Mouse (Mus musculus) lung, embryonic 16.5 days (tissue): Measurements from ENCODE around the gene Myo10. TPM values are rescaled to one million over a fixed set of nuclear protein-coding genes. Genes with fewer than 3 reads are reported as not detected.

ENCODE experiments used
- ATAC-seq: fragments of 200-750 bp; cut with Nextera tagmentation; 2 replicates; pipeline ENCODE4 v1.8.0; 2017; ENCODE audit warnings: low read depth, mild to moderate bottlenecking, moderate library complexity
- H3K27ac ChIP-seq: fragments of 300-500 bp; sonication (generic); 2 replicates; pipeline ENCODE4 v1.5.1; 2014; ENCODE audit warnings: mild to moderate bottlenecking, control low read depth, low read length
- H3K27me3 ChIP-seq: fragments of 300-500 bp; sonication (generic); 2 replicates; pipeline ENCODE4 v1.6.1; 2014; ENCODE audit warnings: low read depth, low read length, mixed read lengths; ENCODE audit not compliant: control insufficient read depth, insufficient read depth
- H3K36me3 ChIP-seq: fragments of 300-500 bp; sonication (generic); 2 replicates; pipeline ENCODE4 v1.6.1; 2014; ENCODE audit warnings: low read length; ENCODE audit not compliant: control insufficient read depth, insufficient read depth
- H3K4me1 ChIP-seq: fragments of 300-500 bp; sonication (generic); replicated peaks from 2 replicates; pipeline ENCODE4 v1.6.1; 2014; ENCODE audit warnings: low read length, mixed read lengths; ENCODE audit not compliant: control insufficient read depth, insufficient read depth
- H3K4me2 ChIP-seq: fragments of 300-500 bp; sonication (generic); 2 replicates; pipeline ENCODE4 v1.6.1; 2014; ENCODE audit warnings: low read depth, low read length, control low read depth
- H3K4me3 ChIP-seq: fragments of 300-500 bp; sonication (generic); 2 replicates; pipeline ENCODE4 v1.5.1; 2014; ENCODE audit warnings: mild to moderate bottlenecking, low read length, control low read depth
- H3K9ac ChIP-seq: fragments of 300-500 bp; sonication (generic); 2 replicates; pipeline ENCODE4 v1.6.1; 2014; ENCODE audit warnings: low read length, control low read depth
- H3K9me3 ChIP-seq: fragments of 300-500 bp; sonication (generic); 2 replicates; pipeline ENCODE4 v1.6.1; 2016; ENCODE audit warnings: low read length; ENCODE audit not compliant: control insufficient read depth
- WGBS: fragments of 180-500 bp; shearing (Covaris S2); extraction: QIAGEN DNeasy Blood & Tissue Kit; methylation state at CpG from one replicate; pipeline ENCODE4 v1.1.7; 2014; 5-methylcytosine and 5-hydroxymethylcytosine counted together
- polyA plus RNA-seq: library from polyadenylated mRNA; unstranded; fragments of >200 nt; fragmentation: Nextera tagmentation; extraction: Ambion mirVana; gene quantifications from 2 replicates; pipeline ENCODE4 v1.2.1, GENCODE M21; 2015

Myo10 gene
- polyA plus RNA-seq, 1 experiment from 2014 or later: 33.2 TPM

- no peak for ATAC-seq
- Histone ChIP-seq H3K27me3 (no peaks in the 10 kb centered on the region), H3K4me3 (no peak overlapping the region), H3K9me3 (peaks cover 5% of the 10 kb centered on the region; the same call in 1 of the 2 replicates), H3K9ac (no peak overlapping the region), H3K4me1 (peaks cover 3% of the 10 kb centered on the region; the same call in 1 of the 2 replicates), H3K36me3 (peaks cover 49% of the 10 kb centered on the region), H3K27ac (no peak overlapping the region), H3K4me2 (no peak overlapping the region)
- 73% methylated on average over 11 of the region's 11 CpGs for WGBS
Observed at GRCm38 (mm10) chr15:25811834-25812250, 189.5 kb downstream of the Myo10 start.

GRCm38 (mm10) chr15:25812479-25812878, 190.2 kb downstream of the Myo10 start:
- no peak overlapping the region for H3K9ac ChIP-seq
- peaks cover 5% of the 10 kb centered on the region; the same call in 1 of the 2 replicates for H3K9me3 ChIP-seq
- ATAC-seq: no peak
- no peaks in the 10 kb centered on the region for H3K27me3 ChIP-seq
- no peak overlapping the region for H3K27ac ChIP-seq
- H3K36me3 ChIP-seq: peaks cover 45% of the 10 kb centered on the region
- H3K4me2 ChIP-seq: no peak overlapping the region
- 58% methylated on average over 12 of the region's 12 CpGs for WGBS
- peaks cover 3% of the 10 kb centered on the region; the same call in 1 of the 2 replicates for H3K4me1 ChIP-seq
- no peak overlapping the region for H3K4me3 ChIP-seq

- Histone ChIP-seq H3K4me3 (no peak overlapping the region), H3K27ac (0 out of 2 replicates have a peak overlapping the region, but pooled peaks have one; percentile 19), H3K27me3 (no peaks in the 10 kb centered on the region), H3K9ac (no peak overlapping the region), H3K36me3 (peaks cover 36% of the 10 kb centered on the region), H3K9me3 (peaks cover 5% of the 10 kb centered on the region; the same call in 1 of the 2 replicates), H3K4me1 (no peaks in the 10 kb centered on the region), H3K4me2 (no peak overlapping the region)
- ATAC-seq: no peak
- WGBS: 44% methylated on average over 3 of the region's 3 CpGs
Observed at GRCm38 (mm10) chr15:25814535-25814934, 192.2 kb downstream of the Myo10 start.

GRCm38 (mm10) chr15:25817191-25817590, 194.9 kb downstream of the Myo10 start:
- WGBS: 83% methylated on average over 2 of the region's 2 CpGs
- H3K9ac ChIP-seq: no peak overlapping the region
- H3K4me3 ChIP-seq: no peak overlapping the region
- H3K36me3 ChIP-seq: peaks cover 22% of the 10 kb centered on the region
- H3K4me1 ChIP-seq: no peaks in the 10 kb centered on the region
- H3K27me3 ChIP-seq: no peaks in the 10 kb centered on the region
- peaks cover 5% of the 10 kb centered on the region; the same call in 1 of the 2 replicates for H3K9me3 ChIP-seq
- ATAC-seq: no peak
- H3K4me2 ChIP-seq: no peak overlapping the region
- H3K27ac ChIP-seq: no peak overlapping the region

GRCm38 (mm10) chr15:25821981-25822380, 199.7 kb downstream of the Myo10 start:
- ATAC-seq: no peak
- H3K4me1 ChIP-seq: no peaks in the 10 kb centered on the region
- H3K4me3 ChIP-seq: no peak overlapping the region
- no peaks in the 10 kb centered on the region for H3K27me3 ChIP-seq
- no peak overlapping the region for H3K4me2 ChIP-seq
- H3K9me3 ChIP-seq: no peaks in the 10 kb centered on the region
- H3K9ac ChIP-seq: no peak overlapping the region
- H3K27ac ChIP-seq: no peak overlapping the region
- no peaks in the 10 kb centered on the region for H3K36me3 ChIP-seq

- Histone ChIP-seq H3K27me3 (no peaks in the 10 kb centered on the region), H3K36me3 (no peaks in the 10 kb centered on the region), H3K4me1 (no peaks in the 10 kb centered on the region), H3K27ac (no peak overlapping the region), H3K4me2 (no peak overlapping the region), H3K4me3 (no peak overlapping the region), H3K9ac (no peak overlapping the region), H3K9me3 (no peaks in the 10 kb centered on the region)
- no peak for ATAC-seq
- WGBS: 50% methylated on average over 3 of the region's 3 CpGs
Observed at GRCm38 (mm10) chr15:25822656-25823055, 200.3 kb downstream of the Myo10 start.

GRCm38 (mm10) chr15:25826531-25826961, 204.2 kb downstream of the Myo10 start:
- Histone ChIP-seq H3K9ac (no peak overlapping the region), H3K36me3 (no peaks in the 10 kb centered on the region), H3K27ac (no peak overlapping the region), H3K27me3 (no peaks in the 10 kb centered on the region), H3K4me2 (no peak overlapping the region), H3K4me3 (no peak overlapping the region), H3K4me1 (no peaks in the 10 kb centered on the region), H3K9me3 (no peaks in the 10 kb centered on the region)
- ATAC-seq: no peak
- WGBS: 81% methylated on average over 8 of the region's 8 CpGs

GRCm38 (mm10) chr15:25828464-25828863, 206.1 kb downstream of the Myo10 start:
- 69% methylated on average over 10 of the region's 10 CpGs for WGBS
- Histone ChIP-seq H3K4me1 (no peaks in the 10 kb centered on the region), H3K4me3 (no peak overlapping the region), H3K4me2 (no peak overlapping the region), H3K9ac (no peak overlapping the region), H3K36me3 (no peaks in the 10 kb centered on the region), H3K27ac (no peak overlapping the region), H3K27me3 (no peaks in the 10 kb centered on the region), H3K9me3 (no peaks in the 10 kb centered on the region)
- peak; percentile 31 for ATAC-seq

GRCm38 (mm10) chr15:25830426-25830825, 208.1 kb downstream of the Myo10 start:
- H3K4me3 ChIP-seq: no peak overlapping the region
- H3K9ac ChIP-seq: no peak overlapping the region
- no peaks in the 10 kb centered on the region for H3K27me3 ChIP-seq
- H3K27ac ChIP-seq: no peak overlapping the region
- no peak overlapping the region for H3K4me2 ChIP-seq
- ATAC-seq: no peak
- no peaks in the 10 kb centered on the region for H3K36me3 ChIP-seq
- no peaks in the 10 kb centered on the region for H3K9me3 ChIP-seq
- 48% methylated on average over 2 of the region's 2 CpGs for WGBS
- no peaks in the 10 kb centered on the region for H3K4me1 ChIP-seq

- Histone ChIP-seq H3K4me2 (no peak overlapping the region), H3K9ac (no peak overlapping the region), H3K27me3 (no peaks in the 10 kb centered on the region), H3K27ac (no peak overlapping the region), H3K36me3 (no peaks in the 10 kb centered on the region), H3K9me3 (peaks cover 4% of the 10 kb centered on the region; the same call in 1 of the 2 replicates), H3K4me1 (no peaks in the 10 kb centered on the region), H3K4me3 (no peak overlapping the region)
- no peak for ATAC-seq
- WGBS: 84% methylated on average over 2 of the region's 2 CpGs
Observed at GRCm38 (mm10) chr15:25834282-25834681, 212.0 kb downstream of the Myo10 start.
